Mouse (Mus musculus): ENCODE data around the gene Ptprm. TPM values are rescaled to one million over a fixed set of nuclear protein-coding genes. Genes with fewer than 3 reads are reported as not detected.

The Ptprm gene
- polyA plus RNA-seq, 1 experiment, result 34.2 TPM

DNA sequence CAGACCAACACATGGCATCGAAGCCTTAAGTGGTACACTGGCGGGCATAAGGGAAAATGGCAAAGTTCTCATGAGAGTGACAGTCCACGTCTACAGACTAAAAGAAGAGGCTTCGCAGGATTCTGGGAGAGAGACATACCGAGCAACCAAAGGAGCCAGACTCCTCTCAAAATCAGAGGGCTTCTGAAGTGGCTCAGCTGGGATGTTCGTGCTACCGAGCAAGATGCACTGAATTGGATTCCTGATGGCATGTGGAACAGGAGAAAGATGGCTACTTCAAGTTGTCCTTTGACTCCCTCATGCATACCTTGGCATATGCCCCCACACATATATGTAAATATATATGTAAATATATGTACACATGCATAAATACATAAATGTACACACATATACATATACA is 115.4 kb downstream of the Ptprm start:
- Histone ChIP-seq H3K4me3 (replicated peaks; ENCODE audit: insufficient read depth, low read depth, low read length) (no peak overlapping the region), H3K27ac (ENCODE audit: insufficient read depth, low read length) (no peak overlapping the region), H3K27me3 (ENCODE audit: control insufficient read depth, insufficient read depth, low read length) (no peaks in the 10 kb centered on the region), H3K4me1 (ENCODE audit: control insufficient read depth, insufficient read depth, low read length) (no peaks in the 10 kb centered on the region)
- 96% methylated on average over 7 of the region's 7 CpGs for WGBS
- DNase-seq, result no peak
- TF ChIP-seq POLR2A (IDR thresholded peaks at IDR 0.05; ENCODE audit: borderline replicate concordance, insufficient read depth, low read length) (no peak), CTCF (IDR thresholded peaks at IDR 0.05; ENCODE audit: borderline replicate concordance, insufficient read depth, low read depth, low read length) (no peak)

DNA sequence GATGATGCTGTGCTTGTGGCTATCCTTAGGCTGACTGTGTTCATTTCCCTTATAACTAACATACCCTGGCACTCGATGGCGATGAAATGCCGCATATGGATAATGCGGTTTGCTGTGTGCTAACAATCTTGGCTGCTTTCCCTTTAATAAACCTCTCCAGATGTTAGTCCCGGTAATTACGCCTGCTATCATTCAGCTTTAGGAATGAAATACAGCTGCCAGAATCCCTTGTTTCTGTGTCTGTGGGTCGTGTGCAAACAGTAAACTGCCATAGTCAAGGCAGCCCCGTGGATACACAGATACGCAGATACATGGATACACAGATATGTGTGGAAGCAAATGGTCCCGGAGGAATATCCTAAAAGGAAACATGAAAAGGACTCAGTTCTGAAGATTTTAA is 116.8 kb downstream of the Ptprm start:
- no peak overlapping the region for H3K4me3 ChIP-seq (replicated peaks; ENCODE audit: insufficient read depth, low read depth, low read length)
- 75% methylated on average over 10 of the region's 10 CpGs for WGBS
- DNase-seq, result no peak
- H3K27ac ChIP-seq (ENCODE audit: insufficient read depth, low read length), result no peak overlapping the region
- H3K27me3 ChIP-seq (ENCODE audit: control insufficient read depth, insufficient read depth, low read length), result no peaks in the 10 kb centered on the region
- TF ChIP-seq CTCF (IDR thresholded peaks at IDR 0.05; ENCODE audit: borderline replicate concordance, insufficient read depth, low read depth, low read length), result no peak
- TF ChIP-seq POLR2A (IDR thresholded peaks at IDR 0.05; ENCODE audit: borderline replicate concordance, insufficient read depth, low read length), result no peak
- no peaks in the 10 kb centered on the region for H3K4me1 ChIP-seq (ENCODE audit: control insufficient read depth, insufficient read depth, low read length)

DNA sequence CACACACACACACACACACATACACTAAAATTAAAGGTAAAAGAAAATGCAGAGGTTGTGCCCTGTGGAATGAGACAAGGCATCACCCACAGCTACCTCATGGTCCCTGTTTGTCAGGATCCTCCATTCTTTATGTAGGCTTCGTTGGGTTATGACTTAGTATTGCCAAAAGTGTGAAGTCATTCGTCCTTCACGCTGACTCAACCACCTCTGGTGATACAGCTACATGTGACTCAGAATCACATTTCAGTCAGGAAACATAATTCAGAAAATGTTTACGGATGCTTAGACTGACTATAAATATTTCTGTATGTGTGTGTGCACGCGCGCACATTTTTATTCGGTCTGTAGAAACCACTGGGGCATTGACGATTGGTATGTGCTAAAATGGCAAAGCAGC is 121.2 kb downstream of the Ptprm start:
- DNase-seq, result no peak
- no peaks in the 10 kb centered on the region for H3K4me1 ChIP-seq (ENCODE audit: control insufficient read depth, insufficient read depth, low read length)
- H3K27ac ChIP-seq (ENCODE audit: insufficient read depth, low read length), result no peak overlapping the region
- no peak overlapping the region for H3K4me3 ChIP-seq (replicated peaks; ENCODE audit: insufficient read depth, low read depth, low read length)
- WGBS, result 91% methylated on average over 9 of the region's 9 CpGs
- H3K27me3 ChIP-seq (ENCODE audit: control insufficient read depth, insufficient read depth, low read length), result no peaks in the 10 kb centered on the region
- no peak for TF ChIP-seq CTCF (IDR thresholded peaks at IDR 0.05; ENCODE audit: borderline replicate concordance, insufficient read depth, low read depth, low read length)
- TF ChIP-seq POLR2A (IDR thresholded peaks at IDR 0.05; ENCODE audit: borderline replicate concordance, insufficient read depth, low read length), result no peak

DNA sequence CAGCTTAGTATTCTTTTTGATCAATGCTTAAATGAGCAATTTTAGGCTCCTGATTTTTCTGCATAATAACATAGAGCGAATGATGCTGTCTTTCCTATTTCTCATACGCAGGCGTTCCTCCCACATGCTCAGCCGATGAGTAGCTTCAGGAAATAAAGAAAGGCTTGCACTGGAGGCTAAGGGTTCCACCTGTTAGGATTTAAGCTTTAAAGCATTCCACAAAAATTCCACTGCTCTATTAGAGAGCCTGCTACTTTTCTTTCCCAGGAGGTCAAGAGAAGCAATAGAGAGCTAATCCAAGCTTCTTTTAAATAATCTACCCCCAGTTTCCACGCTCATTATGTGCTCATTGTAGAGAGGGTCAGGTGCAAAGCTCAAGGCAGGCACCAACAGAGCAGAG is 127.3 kb downstream of the Ptprm start:
- Histone ChIP-seq H3K27me3 (ENCODE audit: control insufficient read depth, insufficient read depth, low read length) (no peaks in the 10 kb centered on the region), H3K4me1 (ENCODE audit: control insufficient read depth, insufficient read depth, low read length) (no peaks in the 10 kb centered on the region), H3K4me3 (replicated peaks; ENCODE audit: insufficient read depth, low read depth, low read length) (no peak overlapping the region), H3K27ac (ENCODE audit: insufficient read depth, low read length) (no peak overlapping the region)
- TF ChIP-seq CTCF (IDR thresholded peaks at IDR 0.05; ENCODE audit: borderline replicate concordance, insufficient read depth, low read depth, low read length) (no peak), POLR2A (IDR thresholded peaks at IDR 0.05; ENCODE audit: borderline replicate concordance, insufficient read depth, low read length) (no peak)
- DNase-seq, result no peak
- 78% methylated on average over 5 of the region's 5 CpGs for WGBS

DNA sequence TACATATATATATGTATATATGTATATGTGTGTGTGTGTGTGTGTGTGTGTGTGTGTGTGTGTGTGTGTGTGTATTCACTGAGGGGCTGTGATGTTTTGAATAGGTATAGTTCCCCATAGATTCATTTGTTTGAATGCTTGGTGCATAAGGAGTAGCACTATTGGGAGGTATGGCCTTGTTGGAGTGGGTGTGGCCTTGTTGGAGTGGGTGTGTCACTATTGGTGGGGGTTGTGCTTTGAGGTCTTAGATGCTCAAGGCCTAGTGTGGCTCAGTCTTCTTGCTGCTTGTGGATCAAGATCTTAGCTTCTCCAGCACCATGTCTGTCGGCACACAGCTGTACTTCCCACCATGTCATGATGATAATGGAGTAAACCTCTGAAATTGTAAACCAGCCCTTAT is 138.9 kb downstream of the Ptprm start:
- Histone ChIP-seq H3K4me3 (replicated peaks; ENCODE audit: insufficient read depth, low read depth, low read length) (no peak overlapping the region), H3K4me1 (ENCODE audit: control insufficient read depth, insufficient read depth, low read length) (no peaks in the 10 kb centered on the region), H3K27me3 (ENCODE audit: control insufficient read depth, insufficient read depth, low read length) (no peaks in the 10 kb centered on the region), H3K27ac (ENCODE audit: insufficient read depth, low read length) (no peak overlapping the region)
- WGBS, result 94% methylated on average over 1 of the region's 1 CpGs
- TF ChIP-seq CTCF (IDR thresholded peaks at IDR 0.05; ENCODE audit: borderline replicate concordance, insufficient read depth, low read depth, low read length), result no peak
- TF ChIP-seq POLR2A (IDR thresholded peaks at IDR 0.05; ENCODE audit: borderline replicate concordance, insufficient read depth, low read length), result no peak
- no peak for DNase-seq

DNA sequence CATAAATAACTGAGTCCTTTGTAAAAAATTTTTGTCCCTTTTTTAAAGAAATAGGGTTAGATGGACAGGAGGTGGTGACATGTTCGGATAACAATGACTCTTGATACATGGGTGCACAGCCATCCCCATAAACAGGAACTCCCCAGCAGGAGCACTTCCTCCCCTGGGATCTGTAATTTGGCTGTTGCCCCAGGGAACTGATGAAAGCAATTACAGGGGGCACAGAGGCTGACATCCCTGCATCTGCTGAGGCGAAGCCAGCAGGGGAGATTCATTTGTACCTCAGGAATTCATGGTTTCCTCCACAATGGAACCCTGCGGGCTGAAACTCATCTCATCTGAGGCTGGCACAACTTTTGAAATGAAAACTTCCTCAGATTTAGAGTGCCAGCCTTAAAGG is 140.5 kb downstream of the Ptprm start:
- Histone ChIP-seq H3K27me3 (ENCODE audit: control insufficient read depth, insufficient read depth, low read length) (no peaks in the 10 kb centered on the region), H3K27ac (ENCODE audit: insufficient read depth, low read length) (no peak overlapping the region), H3K4me1 (ENCODE audit: control insufficient read depth, insufficient read depth, low read length) (no peaks in the 10 kb centered on the region), H3K4me3 (replicated peaks; ENCODE audit: insufficient read depth, low read depth, low read length) (no peak overlapping the region)
- 29% methylated on average over 3 of the region's 3 CpGs for WGBS
- DNase-seq, result no peak
- no peak for TF ChIP-seq CTCF (IDR thresholded peaks at IDR 0.05; ENCODE audit: borderline replicate concordance, insufficient read depth, low read depth, low read length)
- TF ChIP-seq POLR2A (IDR thresholded peaks at IDR 0.05; ENCODE audit: borderline replicate concordance, insufficient read depth, low read length), result no peak

DNA sequence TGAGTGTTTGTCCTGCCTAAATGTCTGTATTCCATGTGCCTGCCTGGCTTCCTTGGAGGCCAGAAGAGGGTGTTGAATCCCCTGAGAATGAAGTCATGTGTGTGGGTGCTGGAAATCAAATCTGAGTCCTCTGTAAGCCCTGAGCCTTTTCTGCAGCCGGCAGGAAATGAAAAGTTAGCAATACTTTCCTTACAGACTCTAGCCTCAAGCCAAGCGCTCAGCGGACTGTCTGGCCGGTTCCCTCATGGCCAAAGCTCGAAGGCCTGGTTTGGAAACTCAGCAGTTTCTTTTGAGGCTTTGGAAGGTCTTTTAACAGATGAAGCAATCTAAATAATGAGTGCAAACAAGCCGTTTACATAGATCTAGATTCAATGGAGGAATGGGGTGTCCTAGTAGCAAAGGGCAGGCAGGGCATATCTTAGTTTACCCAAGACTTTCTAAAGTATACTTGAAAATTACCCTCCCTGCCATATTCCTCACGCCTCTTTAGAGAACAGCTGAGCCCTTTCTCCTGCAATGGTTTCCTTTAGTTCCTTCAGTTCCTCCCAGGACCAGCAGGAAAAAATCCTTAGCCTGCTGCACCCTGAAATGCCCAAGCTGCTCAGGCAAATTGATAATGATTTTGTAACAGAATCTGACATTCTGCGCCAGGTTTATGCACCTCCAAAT is 144.4 kb downstream of the Ptprm start:
- no peaks in the 10 kb centered on the region for H3K4me1 ChIP-seq (ENCODE audit: control insufficient read depth, insufficient read depth, low read length)
- no peak for DNase-seq
- 85% methylated on average over 8 of the region's 8 CpGs for WGBS
- TF ChIP-seq POLR2A (IDR thresholded peaks at IDR 0.05; ENCODE audit: borderline replicate concordance, insufficient read depth, low read length) (no peak), CTCF (IDR thresholded peaks at IDR 0.05; ENCODE audit: borderline replicate concordance, insufficient read depth, low read depth, low read length) (no peak)
- no peak overlapping the region for H3K27ac ChIP-seq (ENCODE audit: insufficient read depth, low read length)
- H3K27me3 ChIP-seq (ENCODE audit: control insufficient read depth, insufficient read depth, low read length), result no peaks in the 10 kb centered on the region
- H3K4me3 ChIP-seq (replicated peaks; ENCODE audit: insufficient read depth, low read depth, low read length), result no peak overlapping the region

DNA sequence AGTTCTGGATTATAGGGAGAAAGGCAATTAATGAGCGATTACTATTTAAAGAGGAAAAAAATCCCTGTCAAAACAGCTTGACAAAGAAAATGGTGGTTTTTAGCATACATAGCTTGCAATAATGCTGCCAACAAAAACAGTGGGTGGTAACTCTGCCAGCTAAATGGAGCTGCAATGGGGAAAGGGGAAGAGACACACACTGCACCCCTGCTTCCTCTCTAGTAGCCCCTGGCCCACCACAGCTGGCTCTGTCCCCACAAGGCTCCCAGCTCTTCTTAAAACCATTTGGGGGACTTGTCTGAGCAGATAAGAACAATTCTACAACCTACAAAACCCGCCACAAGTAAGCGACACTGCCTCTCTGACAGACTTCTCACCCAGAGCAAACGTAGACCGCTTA is 145.7 kb downstream of the Ptprm start:
- no peak for TF ChIP-seq POLR2A (IDR thresholded peaks at IDR 0.05; ENCODE audit: borderline replicate concordance, insufficient read depth, low read length)
- no peak for TF ChIP-seq CTCF (IDR thresholded peaks at IDR 0.05; ENCODE audit: borderline replicate concordance, insufficient read depth, low read depth, low read length)
- no peaks in the 10 kb centered on the region for H3K4me1 ChIP-seq (ENCODE audit: control insufficient read depth, insufficient read depth, low read length)
- H3K27ac ChIP-seq (ENCODE audit: insufficient read depth, low read length), result no peak overlapping the region
- H3K27me3 ChIP-seq (ENCODE audit: control insufficient read depth, insufficient read depth, low read length), result no peaks in the 10 kb centered on the region
- no peak overlapping the region for H3K4me3 ChIP-seq (replicated peaks; ENCODE audit: insufficient read depth, low read depth, low read length)
- 90% methylated on average over 5 of the region's 5 CpGs for WGBS
- DNase-seq, result no peak

All from cerebellum, adult 2 months (tissue).